Mouse (Mus musculus): Measurements from ENCODE around the gene Acer3. TPM values are rescaled to one million over a fixed set of nuclear protein-coding genes. Genes with fewer than 3 reads are reported as not detected.
A peak's percentile ranks its signal among the peaks of the same experiment; 100 is the strongest.

The Acer3 gene
- total RNA-seq, 2 experiments from 2014 or later, result 12.9 to 17.3 TPM

GRCm38 (mm10) chr7:98177929-98178559 lies 143.0 kb downstream of the Acer3 start, which contains the start of gene Capn5:
TSS of gene Capn5 (minus strand) at chr7:98178274.
- peak; percentile 72 to 80 for DNase-seq

GRCm38 (mm10) chr7:98177566-98177928 lies 143.5 kb downstream of the Acer3 start:
- DNase-seq, result no peak

- no peak for DNase-seq
These were observed 143.9 kb downstream of the Acer3 start for GRCm38 (mm10) chr7:98177071-98177485.

DNA sequence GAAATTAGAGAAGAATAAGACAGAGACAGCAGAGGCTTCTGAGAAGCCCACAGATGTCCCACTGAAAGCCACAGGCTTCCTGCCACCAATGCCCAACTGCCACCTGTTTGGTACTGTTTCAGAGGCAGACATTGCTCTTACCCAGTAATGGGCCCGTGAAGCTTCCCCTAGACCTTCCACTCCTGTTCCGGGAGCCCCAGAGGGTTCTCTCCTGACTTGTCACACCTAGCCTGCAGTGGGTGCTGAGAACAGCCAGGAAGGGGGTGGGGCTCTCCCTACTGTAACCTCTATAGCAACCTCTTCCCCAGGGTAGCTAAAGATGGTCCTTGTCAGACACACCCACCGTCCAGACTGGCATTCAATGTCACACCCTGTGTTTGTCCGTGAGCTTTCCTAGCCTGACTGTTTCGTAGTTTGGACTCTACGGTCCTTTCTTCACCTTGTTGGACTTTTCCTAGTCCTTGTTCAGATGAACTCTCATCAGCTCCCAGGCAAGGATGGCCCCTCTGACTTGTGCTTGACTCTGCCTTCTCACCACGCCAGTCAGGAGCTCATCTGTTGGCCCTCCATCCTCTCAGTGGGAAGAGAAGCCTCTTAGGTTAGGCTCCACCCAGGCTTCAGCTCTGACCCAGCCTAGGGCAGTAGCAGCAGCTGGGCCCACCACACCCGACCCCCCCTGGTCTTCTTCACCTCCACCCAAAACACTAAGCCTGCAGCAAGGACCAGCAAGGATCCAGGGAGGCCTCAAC lies 144.5 kb downstream of the Acer3 start:
- no peak for DNase-seq

DNA sequence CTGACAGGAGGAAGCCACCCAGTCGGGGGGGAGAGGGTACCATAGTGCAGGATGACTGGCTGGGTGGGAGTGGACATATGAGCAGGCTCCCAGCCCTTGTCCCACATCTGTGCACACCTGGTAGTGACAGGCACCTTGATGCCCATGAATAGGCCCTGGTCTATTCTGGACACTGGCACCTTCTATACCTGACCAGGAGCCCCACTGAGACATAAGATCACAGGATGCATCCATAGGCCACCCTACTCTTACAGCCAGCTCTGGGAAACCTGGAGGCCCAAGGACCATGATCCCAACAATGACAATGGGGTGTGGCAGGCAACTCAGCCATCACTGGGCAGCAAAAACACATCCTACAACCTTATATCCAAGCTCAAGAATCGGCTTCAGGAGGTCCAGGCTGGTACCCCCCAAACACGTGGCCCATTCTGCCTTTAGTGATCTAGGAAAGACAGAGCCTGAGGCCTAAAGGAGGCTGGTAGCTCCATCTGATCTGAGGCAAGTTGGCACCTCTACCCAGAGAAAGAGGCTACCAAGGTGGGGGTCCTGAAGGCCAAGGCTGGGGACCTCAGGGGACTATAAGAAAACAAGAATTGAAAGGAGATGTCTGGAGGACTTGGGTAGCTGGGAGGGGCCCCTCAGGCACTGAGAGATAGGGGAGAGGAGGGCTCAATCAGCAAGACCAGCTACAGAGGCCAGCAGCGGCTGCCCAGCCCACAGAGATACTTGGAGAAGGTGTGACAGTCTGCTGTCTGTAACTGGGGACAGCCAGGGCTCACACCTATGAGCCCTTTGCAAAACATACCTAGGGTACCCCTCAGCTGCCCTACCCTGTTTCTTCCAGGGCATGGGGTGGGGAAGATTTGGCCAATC lies 145.9 kb downstream of the Acer3 start:
- DNase-seq, result no peak

DNA sequence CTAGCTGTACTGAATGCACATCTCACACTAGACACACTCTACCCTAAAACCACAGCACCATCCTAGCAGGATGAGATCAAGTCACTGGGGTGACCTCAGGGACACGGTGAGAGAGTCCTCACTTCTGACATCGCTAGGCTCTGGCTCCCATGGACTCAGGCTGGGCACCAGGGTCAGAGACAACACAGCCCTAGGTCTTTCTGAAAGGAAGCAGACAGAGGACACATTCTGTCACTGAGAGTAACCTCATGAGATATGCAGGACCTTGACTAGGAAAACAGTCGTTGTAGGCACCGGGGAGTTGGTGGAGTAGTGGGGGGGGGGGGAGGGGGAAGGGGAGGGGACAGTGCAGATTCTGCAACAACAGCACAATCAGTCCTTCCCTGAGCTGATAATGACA lies 147.6 kb downstream of the Acer3 start:
- DNase-seq, result no peak

- DNase-seq, result no peak
These were observed 148.3 kb downstream of the Acer3 start for GRCm38 (mm10) chr7:98172661-98173060.

DNA sequence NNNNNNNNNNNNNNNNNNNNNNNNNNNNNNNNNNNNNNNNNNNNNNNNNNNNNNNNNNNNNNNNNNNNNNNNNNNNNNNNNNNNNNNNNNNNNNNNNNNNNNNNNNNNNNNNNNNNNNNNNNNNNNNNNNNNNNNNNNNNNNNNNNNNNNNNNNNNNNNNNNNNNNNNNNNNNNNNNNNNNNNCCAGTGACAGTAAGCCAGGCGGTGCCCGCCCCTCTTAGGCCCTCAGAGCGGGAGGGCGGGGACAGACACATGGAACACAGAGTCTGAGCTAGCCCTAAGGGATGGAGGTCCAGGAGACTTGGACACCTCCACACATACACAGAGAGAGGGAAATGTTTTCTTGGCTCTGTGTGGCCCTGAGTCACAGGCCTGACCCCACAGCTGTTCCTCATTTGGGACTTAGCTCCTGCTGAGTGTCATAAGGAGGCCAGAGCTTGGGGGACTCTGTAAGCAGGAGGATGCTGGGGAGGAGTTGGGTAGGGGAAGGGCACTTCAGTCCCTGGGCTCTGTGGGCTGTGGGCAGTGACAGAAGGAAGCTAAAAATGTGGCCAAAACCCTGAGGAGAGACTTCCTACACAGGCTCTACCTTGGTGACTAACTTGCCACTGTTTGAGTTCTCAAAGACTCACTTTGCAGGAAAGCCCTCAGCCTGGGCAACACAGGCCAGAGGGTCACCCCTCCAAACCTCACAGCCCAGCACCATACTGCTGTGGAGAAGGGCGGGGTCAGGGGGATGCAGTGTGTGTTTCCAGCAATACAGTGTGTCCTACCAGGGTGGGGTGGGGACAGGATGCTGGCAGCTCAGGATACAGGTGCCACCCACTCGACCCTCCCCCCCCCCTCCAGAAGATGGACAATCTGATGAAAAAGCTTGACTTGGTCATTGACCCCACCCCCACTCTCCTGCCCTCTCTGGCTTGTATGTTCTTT lies 149.6 kb downstream of the Acer3 start:
- DNase-seq, result no peak

DNA sequence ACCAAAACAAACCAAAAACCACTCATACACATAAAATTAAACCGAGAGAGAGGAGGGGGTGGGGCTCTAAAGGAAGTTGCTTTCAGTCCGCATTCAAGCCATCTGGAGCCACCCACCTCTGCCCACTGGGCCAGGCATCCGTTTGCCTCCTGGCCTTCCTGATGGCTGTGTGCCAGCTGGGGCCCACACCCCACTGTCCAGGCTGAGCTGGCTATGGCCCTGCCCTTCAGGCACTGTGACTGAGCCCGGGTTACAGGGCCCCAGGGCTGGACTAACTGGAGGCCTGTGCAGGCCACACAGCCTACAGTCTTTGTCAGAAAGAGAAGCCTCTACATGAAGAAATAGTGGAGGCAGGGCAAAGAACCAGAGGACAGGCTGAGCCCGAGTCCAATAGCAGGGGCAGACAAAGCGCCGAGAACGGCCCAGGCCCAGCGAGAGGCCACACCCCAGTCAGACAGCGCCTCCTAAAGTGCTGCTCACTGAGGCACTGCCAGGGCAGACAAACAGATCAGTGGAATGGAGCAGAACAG lies 155.9 kb downstream of the Acer3 start:
- DNase-seq, result no peak

DNA sequence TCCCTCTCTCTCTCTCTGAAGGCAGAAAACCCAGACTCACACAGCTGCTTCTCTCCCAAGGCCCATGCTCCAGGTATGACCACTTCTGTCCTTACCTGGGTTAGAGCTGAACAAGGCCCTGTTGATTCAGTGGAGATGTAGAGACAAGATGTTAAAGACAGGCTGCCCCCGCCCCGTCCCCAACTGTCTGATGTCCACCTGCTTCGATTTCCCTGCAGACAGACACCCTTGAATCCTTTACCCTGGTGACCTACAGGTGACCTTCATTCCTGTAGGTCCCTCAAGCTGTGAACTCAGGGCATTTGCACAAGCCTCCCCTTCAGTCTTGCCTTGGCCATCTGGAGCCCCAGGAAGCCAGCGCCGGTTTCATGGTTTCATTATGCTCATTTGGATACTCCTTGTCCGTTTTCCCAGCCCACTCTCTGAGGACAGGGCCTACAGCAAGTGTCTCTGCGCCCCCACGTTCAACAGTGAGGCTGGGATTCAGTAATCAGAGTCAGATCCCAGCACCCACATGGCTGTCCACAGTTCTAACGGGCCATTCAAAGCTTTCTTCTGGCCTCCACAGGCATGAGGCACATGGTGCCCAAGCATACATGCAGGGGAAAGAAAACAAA lies 156.5 kb downstream of the Acer3 start:
- no peak for DNase-seq

- DNase-seq, result peak in 1 of 2 experiments; percentile 52
These were observed 157.3 kb downstream of the Acer3 start for GRCm38 (mm10) chr7:98163700-98164099.

DNA sequence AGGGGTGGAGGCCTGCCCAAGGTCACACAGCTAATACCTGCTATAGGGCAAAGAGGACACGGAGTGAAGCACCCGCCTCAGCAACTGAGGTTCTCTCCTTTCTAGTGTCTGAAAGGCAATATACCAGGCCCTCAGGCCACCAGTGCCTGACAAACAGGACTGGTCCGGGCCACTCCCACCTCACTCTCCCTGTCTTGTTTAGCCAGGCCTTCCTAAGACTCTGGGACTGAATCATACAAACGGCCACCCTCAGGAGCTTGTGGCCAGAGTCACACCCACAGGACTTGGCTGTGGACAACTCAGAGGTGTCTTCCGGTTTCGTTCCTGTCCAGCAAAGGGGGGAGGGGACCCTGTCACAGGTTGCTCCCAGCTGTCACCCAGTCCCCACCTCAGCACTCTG lies 158.8 kb downstream of the Acer3 start:
- no peak for DNase-seq

DNA sequence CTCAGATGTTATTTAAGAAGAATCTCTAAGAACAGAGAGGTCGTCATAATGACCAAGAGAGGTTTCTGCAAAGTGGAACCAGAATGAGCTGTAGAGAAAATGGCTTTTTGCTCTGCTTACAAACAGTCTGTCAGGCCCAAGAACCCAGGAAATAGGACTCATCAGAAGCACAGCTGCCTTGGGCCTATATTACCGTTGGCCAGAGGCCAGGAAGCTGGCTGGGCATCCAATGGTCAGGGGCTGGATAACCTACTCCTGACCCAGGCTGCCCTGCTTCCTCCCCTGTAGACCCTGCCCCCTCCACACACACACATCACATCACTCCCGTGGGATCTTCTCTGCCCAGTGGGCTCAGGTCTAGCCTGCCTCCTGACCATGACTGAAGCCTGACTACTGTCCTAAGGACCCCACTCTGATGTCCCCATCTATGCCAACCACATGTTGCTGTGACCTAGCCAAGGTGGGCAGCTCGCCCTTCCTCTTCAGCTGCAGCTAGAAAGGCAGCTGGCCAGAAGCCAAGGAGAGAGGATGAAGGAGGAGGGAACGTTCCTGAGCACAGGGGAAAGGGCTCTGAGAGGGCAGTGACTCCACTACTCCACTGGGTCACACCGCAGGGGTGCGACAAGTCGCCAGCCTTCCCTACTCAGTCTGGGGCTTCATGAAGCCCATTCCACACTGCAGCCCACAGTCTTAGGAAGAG lies 160.8 kb downstream of the Acer3 start:
- no peak for DNase-seq

GRCm38 (mm10) chr7:98158481-98158880 lies 162.5 kb downstream of the Acer3 start:
- no peak for DNase-seq

GRCm38 (mm10) chr7:98157636-98158332 lies 163.2 kb downstream of the Acer3 start:
- no peak for DNase-seq

Data from adrenal gland, postnatal 36 days (tissue).